Mouse (Mus musculus): ENCODE data around the gene Gpatch4. TPM values are rescaled to one million over a fixed set of nuclear protein-coding genes. Genes with fewer than 3 reads are reported as not detected.

The Gpatch4 gene
- polyA plus RNA-seq, 1 experiment from 2014 or later: 15.4 TPM

DNA sequence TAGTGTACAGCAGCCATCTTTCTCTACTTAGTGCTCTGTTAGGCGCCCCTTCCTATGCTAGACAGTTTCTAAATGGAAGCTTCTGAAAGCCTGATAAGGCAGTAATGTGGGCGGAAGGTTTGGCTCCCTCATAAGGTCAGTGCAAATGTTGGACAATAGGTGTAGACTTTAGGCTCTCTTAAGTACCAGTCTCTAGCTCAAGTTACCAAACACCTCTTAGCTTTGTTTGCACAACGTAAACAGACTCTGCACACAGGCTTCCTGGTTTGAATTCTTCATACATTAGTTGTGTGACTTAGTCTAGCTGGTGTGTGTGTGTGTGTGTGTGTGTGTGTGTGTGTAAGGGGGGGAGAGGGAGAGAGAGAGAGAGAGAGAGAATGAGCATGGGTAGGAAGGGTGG is 6.6 kb downstream of the Gpatch4 start:
- Histone ChIP-seq H3K9me3 (replicated peaks) (no peaks in the 10 kb centered on the region), H3K4me2 (no peak overlapping the region), H3K27ac (no peak overlapping the region), H3K4me1 (replicated peaks) (no peaks in the 10 kb centered on the region), H3K27me3 (no peaks in the 10 kb centered on the region), H3K4me3 (no peak overlapping the region), H3K36me3 (peaks cover 24% of the 10 kb centered on the region), H3K9ac (no peak overlapping the region)
- ATAC-seq (replicated peaks; ENCODE audit: insufficient number of reproducible peaks, insufficient read depth, low FRiP score, low read depth): no peak
- WGBS: 54% methylated on average over 3 of the region's 3 CpGs

DNA sequence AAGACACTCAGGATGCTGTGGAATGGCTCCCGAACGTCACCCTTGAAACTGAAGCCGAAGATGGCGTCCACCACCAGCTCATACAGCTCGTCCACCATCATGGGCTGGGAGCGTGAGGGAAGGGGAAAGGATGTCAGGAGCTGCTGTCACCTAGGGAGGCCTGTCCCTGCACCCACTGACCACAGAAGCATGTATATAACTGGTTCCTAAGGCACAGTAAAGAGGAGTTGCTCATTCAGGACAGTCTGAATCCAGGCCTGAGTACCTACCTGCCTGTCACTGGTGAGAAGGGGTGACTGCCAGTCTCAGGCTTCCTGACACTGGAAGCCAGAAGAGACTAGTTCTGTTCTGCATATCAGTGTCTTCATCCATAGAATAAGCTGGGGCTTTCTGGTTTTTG is 14.1 kb downstream of the Gpatch4 start:
- WGBS: 84% methylated on average over 6 of the region's 6 CpGs
- peak overlapping the region; percentile 74 for H3K4me2 ChIP-seq
- H3K4me1 ChIP-seq (replicated peaks): peaks cover 13% of the 10 kb centered on the region
- H3K4me3 ChIP-seq: peak overlapping the region; percentile 88
- no peaks in the 10 kb centered on the region for H3K9me3 ChIP-seq (replicated peaks)
- H3K9ac ChIP-seq: peak overlapping the region; percentile 89
- H3K27ac ChIP-seq: no peak overlapping the region
- ATAC-seq (replicated peaks; ENCODE audit: insufficient number of reproducible peaks, insufficient read depth, low FRiP score, low read depth): no peak
- peaks cover 33% of the 10 kb centered on the region for H3K36me3 ChIP-seq
- H3K27me3 ChIP-seq: no peaks in the 10 kb centered on the region

DNA sequence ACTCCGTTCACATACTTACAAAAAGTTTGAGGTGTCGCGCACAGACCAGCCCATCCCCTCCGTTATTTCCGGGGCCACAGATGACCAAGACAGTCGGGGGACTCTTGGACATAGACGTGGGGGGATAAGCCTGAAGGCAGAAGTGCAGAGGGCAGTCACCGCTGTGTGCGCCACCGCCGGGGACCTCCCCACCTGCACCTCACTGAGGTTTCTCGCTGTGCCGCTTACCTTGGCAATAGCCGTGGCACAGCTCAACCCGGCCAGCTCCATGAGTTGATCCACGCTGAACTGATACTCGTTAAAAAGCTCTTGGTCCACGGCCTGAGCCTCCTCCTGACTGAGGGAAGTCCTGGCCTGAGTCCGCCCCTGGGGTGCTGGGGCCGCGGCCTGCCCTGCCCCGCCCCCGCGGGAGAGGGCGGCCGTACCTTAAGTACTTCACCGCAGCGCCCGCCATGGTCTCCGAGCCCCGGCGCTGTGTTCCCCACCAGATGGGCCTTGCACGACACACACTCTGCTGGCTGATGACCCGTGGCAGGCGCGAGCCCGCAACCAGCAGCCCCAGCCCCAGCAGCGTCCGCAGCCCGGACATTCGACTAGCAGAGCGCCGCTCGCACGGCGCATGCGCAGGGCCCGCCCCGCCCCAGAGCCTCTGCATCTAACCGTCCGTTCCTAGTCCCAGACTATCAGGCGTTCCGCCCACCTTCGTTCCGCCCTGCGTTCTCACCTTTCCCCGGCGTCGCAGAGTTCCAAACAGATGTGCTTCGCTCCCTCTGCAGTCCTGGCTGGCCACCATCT is 15.2 kb downstream of the Gpatch4 start, which contains the start of gene Naxe:
Naxe (minus strand) TSS at position 594 of the 795 bp plus-strand sequence.
- ATAC-seq (replicated peaks; ENCODE audit: insufficient number of reproducible peaks, insufficient read depth, low FRiP score, low read depth): peak; percentile 91
- WGBS: under 1% methylated on average over 60 of the region's 60 CpGs

DNA sequence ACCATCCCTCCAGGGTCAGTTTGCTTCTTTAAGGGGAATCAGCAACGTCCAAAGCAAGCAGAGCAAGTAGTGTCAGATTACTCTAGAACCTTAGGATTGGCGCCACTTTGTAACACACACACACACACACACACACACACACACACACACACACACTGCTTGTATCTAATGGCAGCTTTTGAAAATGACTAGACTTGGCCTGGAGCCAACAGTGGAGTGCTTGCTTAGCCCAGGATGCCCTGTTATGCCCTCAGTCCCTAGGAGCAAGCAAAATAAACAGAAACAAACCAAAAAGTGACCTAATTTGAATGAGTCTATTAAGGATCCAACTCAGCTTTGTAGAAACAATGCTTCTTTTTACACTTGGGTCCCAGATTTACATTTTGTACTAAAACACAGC is 25.5 kb downstream of the Gpatch4 start:
- H3K9me3 ChIP-seq (replicated peaks): no peaks in the 10 kb centered on the region
- H3K36me3 ChIP-seq: no peaks in the 10 kb centered on the region
- H3K27me3 ChIP-seq: peaks cover 22% of the 10 kb centered on the region
- H3K4me1 ChIP-seq (replicated peaks): no peaks in the 10 kb centered on the region
- WGBS: 22% methylated on average over 2 of the region's 2 CpGs
- H3K27ac ChIP-seq: no peak overlapping the region
- no peak overlapping the region for H3K4me3 ChIP-seq
- H3K4me2 ChIP-seq: no peak overlapping the region
- ATAC-seq (replicated peaks; ENCODE audit: insufficient number of reproducible peaks, insufficient read depth, low FRiP score, low read depth): no peak
- no peak overlapping the region for H3K9ac ChIP-seq

More for the DNA sequence above, 15.2 kb downstream of the Gpatch4 start, which contains the start of gene Naxe:
- H3K4me1 ChIP-seq (replicated peaks): peaks cover 13% of the 10 kb centered on the region
- H3K9ac ChIP-seq: peak within 1 kb of the TSS; percentile 89
- H3K27ac ChIP-seq: peak within 1 kb of the TSS; percentile 83
- H3K4me2 ChIP-seq: peak within 1 kb of the TSS; percentile 74
- H3K27me3 ChIP-seq: no peaks in the 10 kb centered on the region
- H3K4me3 ChIP-seq: peak within 1 kb of the TSS; percentile 88
- H3K36me3 ChIP-seq: peaks cover 24% of the 10 kb centered on the region
- no peaks in the 10 kb centered on the region for H3K9me3 ChIP-seq (replicated peaks)

DNA sequence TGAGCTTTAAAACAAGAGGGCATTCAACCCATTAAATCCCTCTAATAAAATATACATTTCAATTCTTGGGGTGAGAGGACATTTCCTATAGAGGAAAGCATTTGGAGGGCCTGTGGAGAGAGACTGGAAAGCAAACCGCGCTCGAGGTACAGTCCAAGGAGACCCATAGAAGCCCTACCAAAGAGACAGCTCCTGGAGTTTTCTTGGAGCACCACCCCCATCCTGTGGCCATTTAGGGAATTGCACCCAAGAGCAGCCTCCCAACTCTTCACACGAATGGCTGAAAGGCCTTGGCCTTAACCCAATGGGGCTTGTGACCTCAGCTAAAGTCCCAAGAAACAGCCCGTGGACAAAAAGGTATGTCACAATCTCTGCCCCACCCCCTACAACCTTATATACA is 28.9 kb downstream of the Gpatch4 start:
- 1% methylated on average over 5 of the region's 5 CpGs for WGBS
- Histone ChIP-seq H3K4me3 (no peak overlapping the region), H3K4me2 (no peak overlapping the region), H3K4me1 (replicated peaks) (no peaks in the 10 kb centered on the region), H3K27ac (no peak overlapping the region), H3K36me3 (no peaks in the 10 kb centered on the region), H3K9me3 (replicated peaks) (no peaks in the 10 kb centered on the region), H3K27me3 (peaks cover 35% of the 10 kb centered on the region), H3K9ac (no peak overlapping the region)
- 0 out of 2 replicates have a peak, but pooled peaks have one; percentile 47 for ATAC-seq (replicated peaks; ENCODE audit: insufficient number of reproducible peaks, insufficient read depth, low FRiP score, low read depth)

DNA sequence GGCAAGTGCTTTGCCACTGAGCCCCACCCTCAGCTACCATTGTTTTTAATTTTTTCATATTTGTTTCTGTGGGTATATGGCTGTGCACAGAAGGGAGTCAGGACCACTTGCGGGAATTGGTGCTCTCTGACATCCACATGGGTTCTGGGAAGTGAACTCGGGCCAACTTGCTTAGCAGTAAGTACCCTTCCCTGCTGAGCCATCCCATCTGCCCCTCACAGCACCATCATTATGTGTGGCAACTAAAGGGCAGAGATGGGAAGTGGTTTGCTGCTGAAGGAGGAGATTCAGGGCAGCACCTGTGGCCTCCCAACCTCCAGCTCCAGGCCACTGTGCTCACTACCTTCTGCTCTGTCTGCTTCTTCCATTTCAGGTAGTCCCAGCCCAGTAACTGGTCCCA is 30.7 kb downstream of the Gpatch4 start:
- Histone ChIP-seq H3K27me3 (peaks cover 35% of the 10 kb centered on the region), H3K4me1 (replicated peaks) (no peaks in the 10 kb centered on the region), H3K4me2 (no peak overlapping the region), H3K9me3 (replicated peaks) (no peaks in the 10 kb centered on the region), H3K27ac (no peak overlapping the region), H3K4me3 (no peak overlapping the region), H3K9ac (no peak overlapping the region), H3K36me3 (no peaks in the 10 kb centered on the region)
- 67% methylated on average over 2 of the region's 2 CpGs for WGBS
- no peak for ATAC-seq (replicated peaks; ENCODE audit: insufficient number of reproducible peaks, insufficient read depth, low FRiP score, low read depth)

DNA sequence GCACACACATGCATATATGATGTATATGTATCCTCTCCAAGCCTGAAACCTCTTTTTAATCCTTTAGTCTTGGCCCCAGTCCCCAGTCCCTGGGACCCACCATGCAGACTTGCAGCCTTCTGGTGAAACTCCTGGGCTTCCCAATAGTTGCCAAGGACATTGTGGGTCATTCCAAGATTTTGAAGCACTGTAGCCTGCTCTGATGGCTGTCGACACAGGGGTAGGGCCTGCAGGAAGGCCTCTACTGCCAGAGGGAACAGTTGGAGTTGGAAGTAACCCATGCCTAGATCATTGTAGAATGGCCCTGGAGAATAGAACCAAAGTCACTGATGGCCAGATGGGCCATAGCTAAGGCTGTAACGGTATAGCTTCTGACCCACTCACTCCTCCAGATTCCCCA is 31.4 kb downstream of the Gpatch4 start:
- Histone ChIP-seq H3K27ac (no peak overlapping the region), H3K4me2 (no peak overlapping the region), H3K4me3 (no peak overlapping the region), H3K4me1 (replicated peaks) (no peaks in the 10 kb centered on the region), H3K9ac (no peak overlapping the region), H3K9me3 (replicated peaks) (no peaks in the 10 kb centered on the region), H3K27me3 (peaks cover 35% of the 10 kb centered on the region), H3K36me3 (no peaks in the 10 kb centered on the region)
- WGBS: 67% methylated on average over 2 of the region's 2 CpGs
- no peak for ATAC-seq (replicated peaks; ENCODE audit: insufficient number of reproducible peaks, insufficient read depth, low FRiP score, low read depth)

DNA sequence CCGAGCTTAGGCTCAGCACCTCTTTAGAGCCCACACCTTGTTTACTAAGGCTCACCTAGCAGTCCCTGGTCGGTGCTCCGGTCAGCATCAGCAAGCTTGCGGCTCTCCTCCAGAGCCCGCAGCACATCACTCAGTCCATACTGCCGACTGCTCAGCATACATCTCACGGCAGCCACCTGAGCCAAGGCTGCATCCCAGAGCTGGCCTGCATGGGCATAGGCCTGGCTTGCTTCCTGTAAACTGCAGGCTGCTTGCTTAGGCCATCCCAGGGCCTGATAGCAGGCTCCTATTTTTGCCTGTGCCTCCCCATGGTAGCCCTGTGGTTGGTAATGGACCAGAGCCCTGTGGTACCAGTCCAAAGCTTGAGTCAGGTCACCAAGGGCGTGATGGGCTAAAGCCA is 31.9 kb downstream of the Gpatch4 start:
- Histone ChIP-seq H3K4me3 (no peak overlapping the region), H3K36me3 (no peaks in the 10 kb centered on the region), H3K9me3 (replicated peaks) (no peaks in the 10 kb centered on the region), H3K27ac (no peak overlapping the region), H3K9ac (no peak overlapping the region), H3K27me3 (peaks cover 35% of the 10 kb centered on the region), H3K4me1 (replicated peaks) (no peaks in the 10 kb centered on the region), H3K4me2 (no peak overlapping the region)
- WGBS: 76% methylated on average over 8 of the region's 8 CpGs
- ATAC-seq (replicated peaks; ENCODE audit: insufficient number of reproducible peaks, insufficient read depth, low FRiP score, low read depth): no peak

DNA sequence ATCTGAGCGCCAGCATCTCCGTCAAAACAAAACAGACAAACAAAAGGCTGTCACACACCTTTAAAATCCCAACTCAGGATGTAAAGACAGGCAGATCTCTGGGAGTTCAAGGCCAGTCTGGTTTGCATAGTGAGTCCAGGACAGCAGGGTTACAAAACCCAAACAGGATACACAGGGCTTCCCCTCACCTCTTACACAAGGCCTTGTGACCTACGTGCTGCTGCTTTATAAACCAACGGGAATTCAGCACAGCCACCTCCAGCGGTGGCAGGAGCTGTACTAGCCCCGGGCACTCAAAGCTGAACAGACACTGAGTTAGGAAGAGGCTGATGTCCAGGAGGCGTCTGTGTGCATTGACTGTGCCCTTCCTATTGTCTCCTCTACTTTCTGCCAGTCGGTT is 34.5 kb downstream of the Gpatch4 start:
- Histone ChIP-seq H3K4me2 (no peak overlapping the region), H3K9me3 (replicated peaks) (no peaks in the 10 kb centered on the region), H3K4me3 (no peak overlapping the region), H3K27ac (no peak overlapping the region), H3K9ac (no peak overlapping the region), H3K27me3 (peaks cover 18% of the 10 kb centered on the region), H3K36me3 (no peaks in the 10 kb centered on the region), H3K4me1 (replicated peaks) (peaks cover 5% of the 10 kb centered on the region)
- ATAC-seq (replicated peaks; ENCODE audit: insufficient number of reproducible peaks, insufficient read depth, low FRiP score, low read depth): no peak
- 44% methylated on average over 8 of the region's 8 CpGs for WGBS

DNA sequence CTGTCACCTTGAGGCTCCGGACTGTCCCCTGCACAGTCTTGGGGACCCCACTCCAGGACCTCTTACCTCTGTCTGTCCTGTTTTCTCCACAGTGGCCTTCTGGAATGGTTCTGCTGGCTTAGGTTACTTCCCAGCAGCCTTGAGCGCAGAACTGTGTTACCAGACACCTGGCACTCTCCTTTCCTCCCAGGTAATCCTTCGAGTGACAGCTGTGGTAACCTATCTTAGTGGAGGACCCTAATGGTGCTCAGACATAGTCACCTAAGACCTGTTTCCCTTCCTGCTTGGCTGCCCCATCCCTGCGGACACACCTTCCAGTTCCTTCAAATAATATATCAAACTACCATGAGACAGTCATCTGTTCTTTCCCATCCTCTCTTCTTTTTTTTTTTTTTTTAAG is 35.3 kb downstream of the Gpatch4 start, which contains the start of gene Ttc24:
Ttc24 (minus strand) TSS at position 101 of the 400 bp plus-strand sequence.
- 64% methylated on average over 4 of the region's 4 CpGs for WGBS
- Histone ChIP-seq H3K4me2 (no peak within 1 kb of the TSS), H3K27me3 (peaks cover 14% of the 10 kb centered on the region), H3K9me3 (replicated peaks) (no peaks in the 10 kb centered on the region), H3K4me3 (no peak within 1 kb of the TSS), H3K27ac (no peak within 1 kb of the TSS), H3K4me1 (replicated peaks) (peaks cover 12% of the 10 kb centered on the region), H3K36me3 (no peaks in the 10 kb centered on the region), H3K9ac (no peak within 1 kb of the TSS)
- no peak for ATAC-seq (replicated peaks; ENCODE audit: insufficient number of reproducible peaks, insufficient read depth, low FRiP score, low read depth)

DNA sequence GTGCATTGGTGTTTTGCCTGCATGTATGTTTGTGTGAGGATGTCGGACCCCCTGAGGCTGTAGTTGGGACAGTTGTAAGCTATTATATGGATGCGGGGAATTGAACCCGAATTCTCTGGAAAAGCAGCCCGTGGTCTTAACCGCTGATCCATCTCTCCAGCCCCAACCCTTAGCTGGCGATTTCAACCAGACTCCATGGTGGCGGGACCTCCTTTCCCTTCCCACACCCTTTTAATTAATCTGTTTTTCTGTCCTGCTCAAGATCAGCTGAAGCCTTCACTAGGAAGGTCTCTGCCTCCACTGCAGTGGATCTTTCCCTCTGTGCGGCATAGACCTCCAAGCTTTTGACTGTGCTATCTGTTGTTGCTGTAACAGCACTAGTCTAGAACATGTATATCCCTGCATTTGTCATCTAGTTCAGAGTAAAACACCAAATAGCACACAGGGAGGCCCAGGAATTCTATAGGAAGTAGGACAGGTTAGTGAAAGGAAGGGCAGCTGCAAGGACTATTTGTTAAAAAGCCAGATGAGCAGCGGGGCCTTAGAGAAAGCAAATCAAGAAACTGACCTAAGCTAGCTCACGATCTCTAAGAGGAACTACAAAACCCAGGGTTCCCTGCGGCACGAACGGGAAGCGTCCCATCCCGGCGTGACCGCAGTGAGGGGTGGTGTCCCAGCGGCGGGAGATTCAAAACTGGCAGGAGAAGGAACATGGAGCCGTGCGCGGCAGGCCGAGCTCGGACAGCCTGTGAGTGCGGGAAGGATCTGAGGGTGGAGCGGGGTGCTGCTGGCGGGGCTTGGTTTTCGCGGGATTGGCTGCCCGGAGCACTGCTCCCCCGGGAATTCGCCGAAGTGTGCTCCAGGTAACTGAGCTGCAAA is 38.7 kb downstream of the Gpatch4 start, which contains the start of gene Iqgap3:
Iqgap3 (plus strand) TSS at position 627 of the 879 bp plus-strand sequence.
- peaks cover 23% of the 10 kb centered on the region for H3K36me3 ChIP-seq
- H3K27me3 ChIP-seq: no peaks in the 10 kb centered on the region
- 18% methylated on average over 33 of the region's 33 CpGs for WGBS
- peak; percentile 87 for ATAC-seq (replicated peaks; ENCODE audit: insufficient number of reproducible peaks, insufficient read depth, low FRiP score, low read depth)
- H3K4me1 ChIP-seq (replicated peaks): peaks cover 17% of the 10 kb centered on the region
- no peaks in the 10 kb centered on the region for H3K9me3 ChIP-seq (replicated peaks)
- peak within 1 kb of the TSS; percentile 56 for H3K9ac ChIP-seq
- H3K27ac ChIP-seq: 0 out of 2 replicates have a peak within 1 kb of the TSS, but pooled peaks have one; percentile 4
- H3K4me2 ChIP-seq: peak within 1 kb of the TSS; percentile 84
- peak within 1 kb of the TSS; percentile 63 for H3K4me3 ChIP-seq
